In genomic region chr15:103086672-103087069, GRCm38 (mm10) we compare ENCODE assay signal across 9 mouse cellular contexts.
DNase-seq lines count a peak whose midpoint lies in the region; ATAC-seq lines count a peak whose summit lies in the region.
"Had no signal": no experiment of that assay in that cellular context is flagged by ENCODE, and none has a peak within 500 bp of the region (broad histone marks: within the 10 kb centered on the region; RNA-seq: fewer than 3 reads in every experiment).

No protein-coding gene starts in this region.

- peaks cover 39% of the 10 kb centered on the region for H3K4me1 ChIP-seq in kidney, embryonic 16.5 days (ENCODE audit: insufficient read depth, low read length)
- peaks cover 20% of the 10 kb centered on the region for H3K4me1 ChIP-seq in embryonic facial prominence, embryonic 15.5 days
- peaks cover 20% of the 10 kb centered on the region for H3K4me1 ChIP-seq in intestine, embryonic 15.5 days (replicated peaks)
- H3K4me1 ChIP-seq in neural tube, embryonic 12.5 days: peaks cover 75% of the 10 kb centered on the region

- no peaks in the 10 kb centered on the region for H3K9me3 ChIP-seq in kidney, embryonic 16.5 days (ENCODE audit: low read length)
- no peaks in the 10 kb centered on the region for H3K9me3 ChIP-seq in embryonic facial prominence, embryonic 15.5 days (replicated peaks)
- no peaks in the 10 kb centered on the region for H3K9me3 ChIP-seq in intestine, embryonic 15.5 days
- H3K9me3 ChIP-seq in neural tube, embryonic 12.5 days: no peaks in the 10 kb centered on the region

- H3K4me2 ChIP-seq in kidney, embryonic 16.5 days (replicated peaks; ENCODE audit: low read depth, low read length): peak overlapping the region; percentile 60
- H3K4me2 ChIP-seq in embryonic facial prominence, embryonic 15.5 days (replicated peaks): peak overlapping the region; percentile 51
- peak overlapping the region; percentile 58 for H3K4me2 ChIP-seq in intestine, embryonic 15.5 days (replicated peaks)
- H3K4me2 ChIP-seq in neural tube, embryonic 12.5 days (replicated peaks): peak overlapping the region; percentile 73

- H3K27ac ChIP-seq in kidney, embryonic 16.5 days (ENCODE audit: low read length): no peak overlapping the region
- H3K27ac ChIP-seq in embryonic facial prominence, embryonic 15.5 days (replicated peaks): no peak overlapping the region
- no peak overlapping the region for H3K27ac ChIP-seq in intestine, embryonic 15.5 days
- H3K27ac ChIP-seq in neural tube, embryonic 12.5 days: peak overlapping the region; percentile 90

- DNase-seq in kidney, postnatal 4 days: no peak
- no peak for DNase-seq in layer of hippocampus, adult 9-11 months
- DNase-seq: spleen, adult 18-20 months had no signal

- H3K36me3 ChIP-seq in kidney, embryonic 16.5 days (ENCODE audit: insufficient read depth, low read length): no peaks in the 10 kb centered on the region
- H3K36me3 ChIP-seq in embryonic facial prominence, embryonic 15.5 days: no peaks in the 10 kb centered on the region
- no peaks in the 10 kb centered on the region for H3K36me3 ChIP-seq in intestine, embryonic 15.5 days
- H3K36me3 ChIP-seq in neural tube, embryonic 12.5 days: peaks cover 8% of the 10 kb centered on the region; the same call in 1 of the 2 replicates

- no peak overlapping the region for H3K9ac ChIP-seq in kidney, embryonic 16.5 days (replicated peaks; ENCODE audit: low read length)
- H3K9ac ChIP-seq in embryonic facial prominence, embryonic 15.5 days: no peak overlapping the region
- H3K9ac ChIP-seq in intestine, embryonic 15.5 days: no peak overlapping the region
- peak overlapping the region; percentile 65 for H3K9ac ChIP-seq in neural tube, embryonic 12.5 days

- peaks cover 16% of the 10 kb centered on the region for H3K27me3 ChIP-seq in kidney, embryonic 16.5 days (ENCODE audit: insufficient read depth, low read length)
- H3K27me3 ChIP-seq in embryonic facial prominence, embryonic 15.5 days: peaks cover 97% of the 10 kb centered on the region
- H3K27me3 ChIP-seq in intestine, embryonic 15.5 days (replicated peaks): peaks cover 45% of the 10 kb centered on the region
- H3K27me3 ChIP-seq in neural tube, embryonic 12.5 days (replicated peaks): no peaks in the 10 kb centered on the region

- no peak for ATAC-seq in kidney, embryonic 16.5 days (ENCODE audit: low FRiP score, low TSS enrichment)
- no peak for ATAC-seq in embryonic facial prominence, embryonic 15.5 days (ENCODE audit: insufficient number of reproducible peaks, low FRiP score, low TSS enrichment, low read depth)
- ATAC-seq in intestine, embryonic 15.5 days: no peak
- ATAC-seq in neural tube, embryonic 12.5 days (ENCODE audit: low FRiP score, low read depth): peak; percentile 48
- ATAC-seq in erythroblast, adult 5-6 weeks (replicated peaks; ENCODE audit: low FRiP score, poor library complexity, severe bottlenecking): no peak
- no peak for ATAC-seq in megakaryocyte, adult 5-6 weeks (ENCODE audit: poor library complexity, severe bottlenecking)

- peak overlapping the region; percentile 40 for H3K4me3 ChIP-seq in kidney, embryonic 16.5 days (ENCODE audit: low read length)
- peak overlapping the region; percentile 26 for H3K4me3 ChIP-seq in embryonic facial prominence, embryonic 15.5 days (replicated peaks)
- peak overlapping the region; percentile 22; the same call in 1 of the 2 replicates for H3K4me3 ChIP-seq in intestine, embryonic 15.5 days (replicated peaks)
- peak overlapping the region; percentile 32 for H3K4me3 ChIP-seq in neural tube, embryonic 12.5 days

- 23% methylated on average over 15 of the region's 15 CpGs for WGBS in kidney, embryonic 16.5 days
- WGBS in embryonic facial prominence, embryonic 15.5 days: 11% methylated on average over 15 of the region's 15 CpGs
- WGBS in intestine, embryonic 15.5 days: 28% methylated on average over 15 of the region's 15 CpGs
- 20% methylated on average over 15 of the region's 15 CpGs for WGBS in neural tube, embryonic 12.5 days
